8 mouse cellular contexts compared by ENCODE assay signal in the genomic region with DNA sequence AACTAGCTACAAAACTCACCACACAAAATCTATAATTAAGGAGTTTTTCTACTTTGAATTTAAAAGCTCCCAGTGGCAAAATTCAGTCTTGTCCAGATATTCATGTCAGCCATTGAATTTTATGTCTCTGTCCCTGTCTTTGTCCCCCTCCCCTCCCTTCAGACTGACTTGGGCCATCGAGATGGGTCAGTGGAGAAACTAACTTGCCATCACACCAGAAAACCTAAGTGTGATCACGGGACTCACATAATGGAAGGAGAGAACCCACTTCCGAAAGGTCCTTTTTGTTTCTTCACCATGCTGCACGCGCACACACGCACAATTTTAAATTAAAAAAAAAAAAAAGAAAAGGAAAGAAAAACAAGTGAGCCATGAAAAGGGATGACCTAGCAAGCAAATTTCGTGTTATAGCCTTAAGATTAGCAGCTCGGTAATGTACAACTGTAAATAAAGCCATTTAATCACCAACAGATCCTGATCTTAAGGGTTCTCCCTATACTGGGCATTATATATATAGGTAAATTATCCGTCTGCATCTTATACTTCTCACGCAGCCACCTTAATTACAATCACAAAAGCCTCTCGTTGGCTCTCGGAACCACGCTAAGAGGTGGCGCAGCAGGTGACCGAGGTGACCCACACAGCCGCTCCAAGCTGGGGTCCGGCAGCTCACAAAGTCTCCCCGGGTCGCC. TPM values are rescaled to one million over a fixed set of nuclear protein-coding genes. Genes with fewer than 3 reads are reported as not detected.
DNase-seq lines count a peak whose midpoint lies in the region; ATAC-seq and TF ChIP-seq lines count a peak whose summit lies in the region.

No protein-coding gene starts in this region.

- DNase-seq in left cerebral cortex, adult 2 months (ENCODE audit: extremely low spot score in 1 of 2, low spot score in 2 of 2), result no peak
- no peak for DNase-seq in left cerebral cortex, adult 8-10 months (ENCODE audit: low spot score in 2 of 2)
- peak; percentile 19 for DNase-seq in ZHBTc4 (ENCODE audit: low read depth, low spot score)
- DNase-seq in forebrain, embryonic 14.5 days (ENCODE audit: low spot score), result peak; percentile 11
- DNase-seq in urinary bladder, postnatal 14 days (ENCODE audit: low spot score), result no peak
- DNase-seq in gastrocnemius, adult 8-10 months (ENCODE audit: low spot score in 2 of 2), result no peak
- no peak for DNase-seq in right cerebral cortex, adult 2 months (ENCODE audit: low spot score in 2 of 2)

- intact Hi-C loops in left cerebral cortex, adult 2 months (cut with DNase I), result loop anchor here (1.0 to 2.0 kb wide), 2 partner anchors 46 to 70 kb away; a partner anchor contains a TSS

- no peaks in the 10 kb centered on the region for H3K27me3 ChIP-seq in forebrain, embryonic 14.5 days (replicated peaks; ENCODE audit: control insufficient read depth, insufficient read depth, low read length)
- H3K27me3 ChIP-seq in liver, embryonic 16.5 days (ENCODE audit: control insufficient read depth, insufficient read depth, low read depth, low read length), result no peaks in the 10 kb centered on the region

- H3K4me3 ChIP-seq in left cerebral cortex, adult 2 months, result peak overlapping the region; percentile 91
- H3K4me3 ChIP-seq in forebrain, embryonic 14.5 days (ENCODE audit: low read depth, low read length), result peak overlapping the region; percentile 68
- peak overlapping the region; percentile 92 for H3K4me3 ChIP-seq in liver, embryonic 16.5 days (ENCODE audit: low read depth, low read length)

- peak overlapping the region; percentile 85 for H3K9ac ChIP-seq in forebrain, embryonic 14.5 days (ENCODE audit: low read length)
- peak overlapping the region; percentile 96 for H3K9ac ChIP-seq in liver, embryonic 16.5 days (ENCODE audit: low read depth, low read length)

- WGBS in forebrain, embryonic 14.5 days, result 1% methylated on average over 19 of the region's 19 CpGs
- 1% methylated on average over 19 of the region's 19 CpGs for WGBS in liver, embryonic 16.5 days (ENCODE audit: insufficient replicate concordance)

- peak; percentile 66; the same call in 1 of the 2 replicates for ATAC-seq in forebrain, embryonic 14.5 days
- ATAC-seq in liver, embryonic 16.5 days (ENCODE audit: low read depth), result peak; percentile 32

- H3K36me3 ChIP-seq in forebrain, embryonic 14.5 days (ENCODE audit: control insufficient read depth, insufficient read depth, low read length), result no peaks in the 10 kb centered on the region
- no peaks in the 10 kb centered on the region for H3K36me3 ChIP-seq in liver, embryonic 16.5 days (ENCODE audit: control insufficient read depth, insufficient read depth)

- peaks cover 6% of the 10 kb centered on the region; the same call in 1 of the 2 replicates for H3K4me1 ChIP-seq in forebrain, embryonic 14.5 days (ENCODE audit: control insufficient read depth, insufficient read depth, low read length)
- H3K4me1 ChIP-seq in liver, embryonic 16.5 days (ENCODE audit: control insufficient read depth, low read depth, low read length), result peaks cover 12% of the 10 kb centered on the region

- no peaks in the 10 kb centered on the region for H3K9me3 ChIP-seq in forebrain, embryonic 14.5 days (replicated peaks; ENCODE audit: control insufficient read depth, low read length)
- no peaks in the 10 kb centered on the region for H3K9me3 ChIP-seq in liver, embryonic 16.5 days (replicated peaks; ENCODE audit: control insufficient read depth, low read length)

- H3K4me2 ChIP-seq in forebrain, embryonic 14.5 days (ENCODE audit: low read length), result peak overlapping the region; percentile 74
- peak overlapping the region; percentile 88 for H3K4me2 ChIP-seq in liver, embryonic 16.5 days (ENCODE audit: low read depth, low read length)

- H3K27ac ChIP-seq in left cerebral cortex, adult 2 months, result peak overlapping the region; percentile 98
- peak overlapping the region; percentile 80 for H3K27ac ChIP-seq in forebrain, embryonic 14.5 days (ENCODE audit: low read depth, low read length)
- peak overlapping the region; percentile 93 for H3K27ac ChIP-seq in liver, embryonic 16.5 days (ENCODE audit: low read length)

- TF ChIP-seq CTCF in left cerebral cortex, adult 2 months (IDR thresholded peaks at IDR 0.05), result no peak

RNA-seq across cellular contexts. Expression of a gene that starts 0.5 kb away (rescaled TPM):
- 10 to 100 TPM; 23.1 to 23.5 TPM for total RNA-seq in left cerebral cortex, adult 2 months (2021)
- 10 to 100 TPM; 19.4 to 25.6 (median 21.0) TPM for total RNA-seq in left cerebral cortex, adult 8-10 months (2022)
- polyA plus RNA-seq in forebrain, embryonic 14.5 days (2014; fragmentation: Nextera tagmentation; extraction: Ambion mirVana), result 18.2 and 18.4 TPM in 2 replicates
- polyA plus RNA-seq in liver, embryonic 16.5 days (2015; fragmentation: Nextera tagmentation; extraction: Ambion mirVana), result 5.8 and 6.1 TPM in 2 replicates
- total RNA-seq in gastrocnemius, adult 8-10 months (2022), result 10 to 100 TPM in 3 of 4 experiments, 1 to 10 TPM in 1; 8.6 to 14.5 (median 12.0) TPM

RNA-seq across cellular contexts. Expression of a gene that starts 46.2 kb away (rescaled TPM):
- 10 to 100 TPM; 82.0 to 93.4 TPM for total RNA-seq in left cerebral cortex, adult 2 months (2021)
- 100 to 1,000 TPM; 101 to 109 (median 107) TPM for total RNA-seq in left cerebral cortex, adult 8-10 months (2022)
- polyA plus RNA-seq in forebrain, embryonic 14.5 days (2014; fragmentation: Nextera tagmentation; extraction: Ambion mirVana), result 260 and 276 TPM in 2 replicates
- polyA plus RNA-seq in liver, embryonic 16.5 days (2015; fragmentation: Nextera tagmentation; extraction: Ambion mirVana), result 139 and 155 TPM in 2 replicates
- 100 to 1,000 TPM; 150 to 159 (median 158) TPM for total RNA-seq in gastrocnemius, adult 8-10 months (2022)

RNA-seq across cellular contexts. Expression of a gene that starts 46.5 kb away (rescaled TPM):
- 10 to 100 TPM; 16.6 to 18.9 TPM for total RNA-seq in left cerebral cortex, adult 2 months (2021)
- 10 to 100 TPM; 16.2 to 20.3 (median 17.9) TPM for total RNA-seq in left cerebral cortex, adult 8-10 months (2022)
- 16.3 and 19.5 TPM in 2 replicates for polyA plus RNA-seq in forebrain, embryonic 14.5 days (2014; fragmentation: Nextera tagmentation; extraction: Ambion mirVana)
- polyA plus RNA-seq in liver, embryonic 16.5 days (2015; fragmentation: Nextera tagmentation; extraction: Ambion mirVana), result 18.0 and 20.1 TPM in 2 replicates
- total RNA-seq in gastrocnemius, adult 8-10 months (2022), result 10 to 100 TPM; 21.7 to 26.1 (median 25.5) TPM

Comparison
In these comparisons a context has a peak if more than half of its experiments do, and no peak if none do; other contexts are left out.
1. DNase-seq: peak in ZHBTc4 (single experiment) and forebrain, embryonic 14.5 days (single experiment); none in left cerebral cortex, adult 2 months (0 of 2), left cerebral cortex, adult 8-10 months (0 of 2), urinary bladder, postnatal 14 days (single experiment), gastrocnemius, adult 8-10 months (0 of 2) and right cerebral cortex, adult 2 months (0 of 2).
2. Peak in every context shown above with its lines, with median percentiles within 50 percentile points of each other: H3K27ac ChIP-seq and H3K4me3 ChIP-seq.